Mouse (Mus musculus) retina, postnatal 1 day (tissue): ENCODE data around the gene Cdkl4.
"Not testable (repeated sequence)": the region's sequence is repeated elsewhere in the genome, so short reads cannot be mapped to it uniquely, and the experiment has no call there.

Experiments used
- DNase-seq: peaks from one replicate; pipeline ENCODE4 v3.0.0-alpha.2; 2012

Cdkl4 gene

DNA sequence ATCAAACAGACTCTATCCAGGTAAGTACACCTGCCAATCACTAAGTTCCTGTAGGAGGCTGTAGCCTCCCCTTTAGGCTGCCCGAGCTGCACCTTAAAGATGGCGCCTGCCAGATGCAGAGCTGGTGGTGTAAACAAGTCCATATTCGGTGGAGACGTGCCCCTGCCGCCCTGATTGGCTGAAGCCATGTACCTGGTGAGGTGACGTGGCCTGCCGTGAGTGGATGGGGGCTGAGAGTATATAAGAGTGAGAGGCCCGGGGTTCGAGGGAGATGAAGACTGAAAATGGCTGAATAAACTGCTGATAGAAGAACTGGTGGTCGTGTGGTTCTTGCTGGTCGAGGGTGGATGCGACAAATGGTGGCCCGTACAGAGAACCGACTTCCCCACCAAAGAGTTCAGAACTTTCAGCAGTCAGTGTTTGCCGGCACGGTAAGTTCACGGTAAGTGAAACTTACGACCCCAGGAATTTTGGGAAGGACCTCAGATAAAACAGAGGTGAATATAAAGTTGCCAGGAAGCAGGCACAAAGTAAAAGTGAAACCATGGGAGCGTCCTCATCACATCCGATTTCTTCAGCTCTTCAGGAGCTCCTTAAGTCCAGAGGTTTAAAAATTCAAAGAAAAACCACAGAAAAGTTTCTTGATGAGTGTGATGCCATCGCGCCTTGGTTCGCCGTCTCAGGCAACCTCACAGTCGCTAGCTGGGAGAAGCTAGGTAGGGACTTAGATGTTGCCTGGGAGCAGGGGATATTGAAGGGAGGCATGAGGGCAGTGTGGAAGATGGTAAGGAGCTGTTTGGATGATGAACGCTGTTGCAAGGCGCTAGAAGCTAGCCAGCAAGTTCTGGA, 13.6 kb downstream of the Cdkl4 start:
- DNase-seq = not testable (repeated sequence)

DNA sequence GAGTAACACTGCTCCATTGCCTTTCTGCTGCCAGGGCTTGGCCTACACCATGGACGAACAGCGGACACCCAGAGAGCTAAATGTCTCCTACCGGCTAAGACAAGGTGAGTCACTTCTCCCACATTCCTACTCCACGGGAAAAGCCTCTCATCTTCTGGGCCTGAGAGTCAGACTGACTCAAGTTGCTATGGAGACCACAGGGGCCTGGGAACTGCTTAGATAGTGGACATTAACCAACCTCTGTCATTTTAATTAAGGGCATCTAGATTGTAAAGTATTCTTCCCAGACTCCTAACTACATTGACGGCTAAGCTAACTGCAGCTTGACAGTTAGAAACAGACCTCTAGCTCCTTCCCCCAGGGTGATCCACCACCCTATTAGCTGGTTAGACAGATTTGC, 14.8 kb downstream of the Cdkl4 start:
- DNase-seq = no peak

DNA sequence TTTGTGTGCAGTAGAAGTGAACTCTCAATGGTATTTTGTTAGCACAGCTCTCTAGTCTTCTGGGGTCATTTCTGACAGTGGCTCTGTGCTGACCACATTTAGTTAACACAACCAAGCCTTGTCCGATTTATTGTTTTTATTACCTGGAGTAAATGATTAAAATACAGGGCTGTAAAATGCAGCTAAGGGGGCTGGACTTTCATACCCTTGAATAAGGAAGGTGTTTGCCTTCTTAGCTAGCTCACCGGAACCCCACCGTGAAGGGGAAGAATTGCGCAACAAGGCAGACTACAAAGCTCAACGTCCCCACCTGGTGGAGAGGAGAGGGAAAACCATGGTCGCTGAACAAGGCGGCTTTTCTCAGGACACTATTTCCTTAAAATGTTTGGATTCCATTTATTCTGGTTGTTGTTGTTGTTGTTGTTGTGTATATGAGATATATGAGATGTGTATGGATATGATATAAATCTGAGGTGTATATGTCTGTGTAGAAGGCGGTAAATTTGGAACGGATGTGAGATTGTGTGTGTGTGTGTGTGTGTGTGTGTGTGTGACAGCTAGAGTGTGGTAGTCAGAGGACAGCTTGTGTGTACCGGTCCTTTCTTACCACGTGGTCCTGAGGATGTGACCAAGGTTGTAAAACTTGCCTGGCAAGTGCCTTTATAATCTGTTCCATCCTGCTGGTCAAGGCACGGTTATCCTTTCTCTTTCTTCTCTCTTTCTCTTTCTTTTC, 16.8 kb downstream of the Cdkl4 start:
- DNase-seq = peak; percentile 79

DNA sequence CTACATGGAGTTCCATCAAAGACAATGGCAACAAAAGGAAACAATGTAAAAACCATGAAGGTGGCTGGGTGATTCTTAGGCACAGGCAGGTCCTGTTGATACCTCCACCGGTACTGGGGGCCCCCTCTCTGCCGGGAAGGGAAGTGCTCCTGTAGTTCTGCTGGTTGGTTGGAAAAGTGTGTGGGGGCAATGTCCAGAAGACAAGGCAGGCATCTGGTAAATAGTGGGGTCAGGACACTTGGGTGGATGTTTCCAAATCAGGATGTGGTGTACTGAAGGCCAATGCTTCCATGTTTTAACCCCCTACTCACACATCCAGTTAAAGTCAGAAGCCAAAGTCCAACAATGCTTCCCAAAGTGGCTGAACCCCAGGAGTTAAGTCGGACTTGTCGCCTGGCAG, 17.9 kb downstream of the Cdkl4 start:
- no peak for DNase-seq

DNA sequence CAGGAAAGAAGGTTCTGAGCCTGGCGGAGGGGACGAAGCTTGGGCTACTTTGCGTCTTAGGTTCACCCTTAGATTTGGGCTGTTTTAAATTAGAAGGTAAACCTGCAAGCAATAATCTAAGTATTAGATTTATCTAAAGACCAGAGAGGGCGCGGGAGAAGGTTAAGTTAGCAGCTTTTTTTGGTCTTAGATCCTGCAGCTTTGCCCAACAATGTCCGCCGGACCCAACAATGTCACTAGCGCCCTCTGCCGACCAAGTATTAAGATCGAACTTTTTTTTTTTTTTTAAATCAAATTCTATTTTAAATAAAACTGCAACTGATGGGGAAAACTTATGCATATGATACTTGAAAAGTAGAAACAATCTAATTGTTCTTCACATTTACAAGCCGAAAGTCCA, 18.6 kb downstream of the Cdkl4 start:
- peak; percentile 62 for DNase-seq

DNA sequence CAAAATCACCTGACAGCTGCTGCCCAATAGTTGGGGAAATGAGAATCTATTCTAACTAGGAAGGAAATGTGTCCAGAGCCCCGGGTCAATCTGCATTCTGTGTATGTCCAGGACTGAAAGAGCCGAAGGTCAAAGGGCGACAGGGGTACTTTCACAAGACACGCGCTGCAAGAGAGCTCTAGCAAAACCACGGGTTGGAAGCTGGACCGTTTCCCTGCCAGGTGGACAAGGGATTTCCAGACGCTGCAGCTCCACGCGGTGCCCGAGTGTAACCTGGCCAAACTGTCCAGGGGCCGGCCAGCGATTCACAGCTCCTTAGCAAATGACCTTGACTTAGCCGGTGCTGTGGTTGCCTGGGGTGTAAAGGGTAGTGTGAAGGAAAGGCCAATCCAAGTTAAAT, 19.0 kb downstream of the Cdkl4 start:
- no peak for DNase-seq

DNA sequence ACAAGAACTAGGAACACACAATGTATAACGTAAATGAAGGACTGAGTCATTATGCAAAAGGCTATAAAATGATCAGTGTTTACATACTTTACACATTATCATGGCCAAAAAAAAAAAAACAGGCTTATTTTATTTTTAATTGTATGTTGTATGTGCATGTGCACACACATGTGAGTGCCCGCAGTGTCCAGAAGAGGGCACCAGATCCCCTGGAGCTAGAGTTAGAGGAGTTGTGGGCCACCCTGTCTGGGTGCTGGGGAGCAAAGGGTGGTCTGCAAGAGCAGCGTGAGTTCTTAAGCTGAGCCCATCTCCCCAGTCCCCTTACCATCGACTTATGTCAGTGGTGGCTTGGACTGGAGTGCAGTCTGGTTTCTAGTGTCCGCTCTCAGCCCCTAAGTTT, 20.2 kb downstream of the Cdkl4 start:
- no peak for DNase-seq

DNA sequence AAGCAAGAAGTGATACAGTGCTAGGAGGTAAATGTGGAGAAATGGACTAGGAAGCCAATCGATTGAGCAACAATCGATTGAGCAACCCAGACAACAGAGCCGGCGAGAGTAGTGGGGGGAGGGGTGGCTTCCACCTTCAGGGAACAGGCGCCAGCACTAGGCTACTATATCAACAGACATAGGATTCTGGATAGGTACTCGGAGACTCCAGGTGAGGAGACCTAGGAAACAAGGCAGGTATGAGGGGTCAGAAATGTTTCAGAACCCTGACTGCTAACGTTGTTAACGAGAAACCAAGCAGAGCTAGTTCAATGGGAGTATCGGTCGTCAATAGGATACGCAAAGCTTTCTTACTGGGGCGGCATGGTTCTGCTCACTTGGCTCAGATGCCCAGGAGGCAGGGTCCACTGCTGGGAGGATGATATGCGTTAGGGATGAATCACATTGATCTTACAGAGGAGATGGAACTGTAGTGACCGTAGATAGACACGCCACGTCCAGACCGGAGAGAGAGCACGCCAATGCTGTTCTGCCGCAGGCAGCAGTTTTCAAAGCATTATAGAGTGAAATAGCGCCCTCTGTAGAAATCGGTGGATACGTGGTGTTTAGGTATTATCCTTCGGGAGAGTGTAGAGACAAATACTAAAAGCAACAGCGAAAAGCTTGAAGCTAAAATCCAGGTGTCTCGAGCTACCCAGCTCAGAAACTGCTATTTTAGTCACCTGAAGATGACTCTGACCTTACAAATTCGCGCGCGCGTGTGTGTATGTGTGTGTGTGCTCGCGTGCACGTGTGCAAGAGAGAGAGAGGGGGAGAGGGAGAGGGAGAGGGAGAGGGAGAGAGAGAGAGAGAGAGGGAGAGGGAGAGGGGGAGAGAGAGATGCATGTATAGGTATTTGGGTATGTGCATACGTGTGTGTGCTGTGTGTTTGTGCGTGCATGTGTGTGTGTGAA, 24.0 kb downstream of the Cdkl4 start:
- DNase-seq = peak; percentile 91

DNA sequence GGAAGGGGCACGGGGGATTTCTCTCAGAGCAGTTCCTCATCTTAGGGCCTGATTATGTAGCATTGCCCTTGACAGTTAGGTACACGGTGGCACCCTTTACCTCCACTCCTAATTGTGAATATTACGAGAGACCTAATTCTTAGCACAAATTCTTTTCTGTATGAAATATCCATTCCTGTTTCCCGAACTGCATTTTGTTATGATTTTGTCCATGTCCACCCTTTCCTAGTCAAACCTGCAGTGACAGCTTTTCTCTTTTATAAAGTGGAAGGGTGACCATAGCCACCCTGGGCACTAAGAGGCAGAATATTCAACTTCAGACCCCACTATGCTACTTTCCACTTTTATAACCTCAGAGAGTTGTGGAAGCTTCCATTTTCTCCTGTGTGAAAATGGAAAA, 25.0 kb downstream of the Cdkl4 start:
- DNase-seq = no peak

DNA sequence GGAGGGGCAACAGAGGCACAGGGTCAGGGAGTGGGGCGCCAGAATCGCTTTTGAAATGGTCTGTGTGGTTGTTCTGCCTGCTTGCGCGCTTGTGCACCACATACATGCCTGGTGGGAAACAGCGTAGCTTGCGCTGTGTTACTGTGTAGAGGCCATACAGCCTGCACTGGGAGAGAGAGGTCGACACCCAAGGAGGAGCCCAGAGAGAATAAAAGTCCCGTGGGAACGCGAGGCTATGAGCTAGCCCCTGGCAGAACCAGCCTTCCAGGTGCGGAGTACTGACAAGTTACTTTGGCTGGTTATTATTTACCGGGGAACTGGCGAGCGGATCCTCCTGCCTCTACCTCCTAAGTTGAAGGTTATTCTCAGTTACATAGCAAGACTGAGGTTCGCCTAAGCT, 26.6 kb downstream of the Cdkl4 start:
- DNase-seq = no peak

DNA sequence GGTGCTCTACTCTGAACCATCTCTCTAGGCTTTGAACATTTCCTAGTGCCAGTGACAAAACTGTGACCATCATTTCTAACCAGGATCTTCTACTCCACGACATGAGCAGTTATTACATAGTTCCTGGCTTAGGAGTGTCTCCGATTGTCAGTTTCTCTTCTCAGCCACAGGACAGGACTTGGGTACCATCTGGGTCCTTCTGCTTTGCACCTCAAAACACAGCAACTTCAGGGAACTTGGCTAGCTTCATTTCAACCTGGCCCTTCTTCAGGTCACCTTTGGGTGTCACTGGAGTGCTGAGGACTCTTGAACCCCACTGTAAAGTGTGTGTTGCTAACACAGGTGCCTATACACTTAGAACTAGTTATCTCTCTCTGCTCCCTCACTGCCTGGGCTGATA, 30.8 kb downstream of the Cdkl4 start:
- DNase-seq = no peak

DNA sequence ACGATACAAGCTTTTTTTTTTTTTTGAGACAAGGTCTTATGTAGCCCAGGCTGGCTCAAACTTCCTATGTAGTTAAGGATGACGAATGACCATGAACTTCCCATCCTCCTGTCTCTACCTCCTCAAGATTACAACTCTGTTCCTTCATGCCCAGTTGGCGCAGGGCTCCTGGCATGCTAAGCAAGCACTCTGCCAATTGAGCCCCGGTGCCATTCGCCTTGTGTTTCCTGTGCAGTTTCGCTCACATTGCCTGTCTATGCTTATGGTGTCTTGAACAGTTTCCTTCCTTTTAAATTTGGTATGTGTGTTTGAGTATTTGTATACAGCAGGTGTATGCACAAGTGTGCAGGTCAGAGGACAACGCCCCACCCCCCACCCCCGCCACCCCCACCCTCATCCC, 31.4 kb downstream of the Cdkl4 start:
- no peak for DNase-seq

DNA sequence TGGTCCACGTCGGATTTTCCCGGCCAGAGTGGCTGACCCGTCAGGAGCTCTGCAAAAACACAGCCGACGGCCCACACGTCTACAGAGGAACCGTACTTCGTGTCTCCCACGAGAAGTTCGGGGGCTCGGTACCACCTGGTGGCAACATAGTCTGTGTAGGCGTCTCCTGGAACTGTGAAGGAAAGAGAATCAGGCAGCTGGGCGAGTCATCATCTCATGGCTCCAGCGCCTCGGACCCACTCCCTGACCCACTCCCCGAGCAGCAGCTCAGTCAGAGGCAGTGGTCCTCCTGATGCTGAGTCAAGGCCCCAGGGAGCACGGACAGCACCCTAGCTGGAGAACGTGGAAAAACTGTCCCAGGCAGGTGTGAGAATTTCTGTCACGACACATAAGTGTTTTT, 34.0 kb downstream of the Cdkl4 start:
- DNase-seq = no peak

DNA sequence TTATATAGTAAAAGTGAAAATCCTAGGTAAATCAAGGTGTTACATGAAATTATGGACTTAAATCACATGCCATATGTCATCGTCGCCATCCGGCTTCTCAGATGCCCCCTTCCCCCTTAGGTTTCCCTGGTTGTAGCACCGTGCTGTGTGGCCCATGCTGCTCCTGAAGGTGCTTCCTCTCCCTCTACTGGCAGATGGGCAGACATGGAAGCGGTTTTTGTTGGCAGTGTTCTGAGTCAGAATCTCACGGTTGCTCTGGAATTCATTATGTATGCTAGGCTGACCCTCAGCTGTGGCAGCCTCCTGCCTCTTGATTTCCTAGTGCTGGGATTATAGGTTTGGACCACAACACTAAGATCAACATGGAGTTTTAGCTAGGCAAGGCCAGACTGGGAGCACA, 40.5 kb downstream of the Cdkl4 start:
- DNase-seq = no peak

DNA sequence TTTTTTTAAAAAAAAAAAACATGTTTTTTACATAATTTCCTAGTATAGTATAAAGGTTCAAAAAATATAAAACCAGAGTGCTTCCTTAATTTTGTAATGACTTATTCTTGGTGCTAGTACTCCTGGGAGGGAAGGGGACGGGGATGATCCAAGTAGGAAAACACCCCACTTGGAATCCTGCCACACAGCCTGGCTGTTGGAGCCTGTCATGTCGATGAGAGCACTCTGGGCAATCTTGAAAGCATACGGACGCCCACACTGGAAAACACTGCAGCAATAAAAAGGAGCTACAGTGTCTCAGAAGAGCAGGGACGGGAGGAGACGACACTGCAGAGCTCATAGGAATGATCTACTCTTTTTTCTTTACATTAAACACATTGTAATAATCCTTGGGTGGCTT, 42.0 kb downstream of the Cdkl4 start:
- no peak for DNase-seq

DNA sequence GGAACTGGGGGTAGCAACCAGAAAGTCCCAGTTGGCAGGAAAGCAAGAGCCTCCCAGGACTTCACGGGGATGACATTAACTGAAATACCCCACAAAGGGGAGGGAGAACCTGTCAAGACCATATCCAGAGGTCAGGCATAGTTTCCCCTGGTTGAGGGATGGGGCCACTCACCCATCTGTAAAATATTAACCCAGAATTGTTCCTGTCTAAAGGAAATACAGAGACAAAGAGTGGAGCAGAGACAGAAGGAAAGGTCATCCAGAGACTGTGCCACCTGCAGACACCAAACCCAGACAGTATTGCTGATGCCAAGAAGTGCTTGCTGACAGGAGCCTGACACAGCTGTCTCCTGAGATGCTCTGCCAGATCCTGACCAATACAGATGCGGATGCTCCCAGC, 46.3 kb downstream of the Cdkl4 start:
- DNase-seq = not testable (repeated sequence)

DNA sequence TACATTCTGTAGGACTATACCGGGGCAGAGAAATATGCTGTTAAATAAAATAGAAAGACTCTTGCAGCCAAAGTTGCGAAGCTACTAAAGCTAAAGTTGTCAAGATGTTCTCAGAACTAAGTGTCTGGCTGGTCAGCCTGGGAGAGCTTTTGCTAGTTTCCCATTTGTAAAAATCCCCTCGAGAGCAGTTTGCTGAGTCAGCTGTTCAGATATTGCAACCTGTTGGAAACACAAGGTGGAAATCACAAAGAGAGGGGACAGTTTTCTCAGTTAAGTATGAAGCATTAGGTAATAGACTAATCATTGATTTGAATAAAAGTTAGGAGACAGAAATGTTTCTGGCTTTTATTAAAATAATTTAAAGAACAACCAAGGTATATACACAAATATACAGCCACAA, 54.4 kb downstream of the Cdkl4 start:
- DNase-seq = no peak

DNA sequence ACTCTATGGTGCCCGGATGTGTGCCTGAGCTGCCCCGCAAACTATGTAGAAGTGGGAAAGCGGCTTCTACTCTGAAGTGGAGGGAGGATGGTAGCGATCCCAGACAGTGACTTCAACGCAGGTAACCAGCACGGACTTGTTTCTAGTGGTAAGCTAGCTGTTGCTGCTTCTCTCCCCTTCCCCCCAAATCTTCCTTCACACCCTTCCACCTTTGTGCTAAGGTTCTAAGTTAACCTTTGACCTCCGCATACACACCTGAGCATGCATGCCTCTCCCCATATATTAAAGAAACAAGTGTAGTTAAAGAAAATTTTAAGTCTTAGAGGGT, 55.4 kb downstream of the Cdkl4 start:
- no peak for DNase-seq

DNA sequence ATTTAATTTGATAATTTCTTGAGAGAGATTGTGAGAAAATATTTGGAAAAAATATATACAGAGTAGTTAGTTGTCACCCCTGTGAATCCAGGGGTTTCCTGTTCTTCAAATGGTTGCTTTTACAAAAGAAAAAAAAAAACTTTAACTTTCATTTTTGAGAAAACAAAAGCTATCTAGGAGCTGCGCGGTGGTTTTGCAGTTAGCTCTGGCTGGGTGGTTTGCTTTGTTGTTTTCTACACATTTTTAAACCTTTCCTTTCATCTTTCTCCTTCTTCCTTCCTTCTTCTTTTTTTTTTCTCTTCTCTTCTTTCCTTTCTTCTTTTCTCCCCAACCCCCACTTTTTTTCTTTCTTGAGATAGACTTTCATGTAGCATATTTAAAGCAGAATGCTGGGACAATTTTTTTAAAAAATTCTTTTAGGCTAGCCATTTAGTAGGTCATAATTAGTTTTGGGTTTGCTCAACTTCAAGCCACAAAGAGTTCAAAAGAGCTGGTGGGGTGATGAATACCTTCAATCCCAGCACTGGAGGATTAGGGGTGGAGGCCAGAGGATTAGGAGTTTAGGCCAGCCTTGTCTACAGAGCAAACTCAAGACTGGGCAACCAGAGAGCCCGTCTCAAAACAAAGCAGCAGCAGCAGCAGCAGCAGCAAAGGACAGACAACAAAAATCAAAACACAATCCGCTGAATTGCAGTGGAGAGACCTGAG, 55.9 kb downstream of the Cdkl4 start:
- no peak for DNase-seq

DNA sequence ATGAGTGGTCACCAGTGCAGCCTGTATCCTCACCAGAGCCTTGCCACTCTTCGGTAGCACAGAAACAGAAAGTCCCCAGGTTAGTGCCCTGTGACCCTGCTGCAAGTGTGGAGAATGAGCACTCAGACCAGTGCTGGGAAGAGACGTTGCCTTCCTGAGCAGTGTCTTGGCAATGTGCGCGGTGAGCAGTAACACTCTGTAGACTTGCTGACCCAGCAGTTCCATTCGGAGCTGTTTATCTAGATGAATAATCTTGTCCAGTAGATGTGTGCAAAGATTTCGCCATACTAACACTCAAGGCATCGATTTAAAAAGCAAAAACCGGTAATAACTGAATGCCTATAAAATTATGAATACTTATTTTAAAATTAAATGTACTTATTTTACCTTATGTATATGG, 57.1 kb downstream of the Cdkl4 start:
- no peak for DNase-seq

DNA sequence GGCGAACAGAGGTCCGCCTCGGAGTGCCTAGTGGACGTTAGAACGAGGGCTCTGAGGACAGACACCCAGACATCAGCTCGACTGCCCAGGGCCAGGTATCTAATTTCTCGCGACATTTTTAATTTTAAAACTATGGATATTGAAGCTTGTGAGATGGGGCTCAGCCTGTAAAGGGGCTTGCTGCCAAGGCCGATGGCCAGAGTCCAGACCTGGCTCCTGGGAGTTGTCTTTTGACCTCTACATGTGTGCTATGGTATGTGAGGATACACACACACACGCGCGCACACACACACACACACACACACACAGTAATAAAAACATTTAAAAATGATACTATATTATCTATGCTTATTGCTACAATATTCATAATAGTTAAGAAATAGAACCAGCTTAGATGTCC, 58.8 kb downstream of the Cdkl4 start:
- DNase-seq = no peak

DNA sequence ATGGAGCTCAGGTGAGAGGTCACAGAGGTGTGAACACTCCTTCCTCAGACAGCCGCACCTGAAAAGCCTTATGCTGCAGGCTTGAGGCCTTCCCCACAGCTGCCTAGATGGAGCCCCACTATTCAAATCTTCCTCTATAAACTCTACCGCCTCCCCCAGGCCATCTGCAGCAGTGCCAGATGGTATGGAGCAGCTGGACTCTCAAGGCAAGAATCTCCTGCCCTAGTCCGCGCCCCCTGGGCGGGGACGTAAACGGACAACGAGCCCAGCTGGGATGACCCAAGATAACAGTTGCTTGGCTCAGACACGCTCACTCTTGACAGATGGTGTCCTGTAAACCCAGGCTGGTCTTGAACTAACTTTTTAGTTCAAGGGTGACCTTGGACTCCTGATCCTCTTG, 60.4 kb downstream of the Cdkl4 start:
- peak; percentile 35 for DNase-seq

DNA sequence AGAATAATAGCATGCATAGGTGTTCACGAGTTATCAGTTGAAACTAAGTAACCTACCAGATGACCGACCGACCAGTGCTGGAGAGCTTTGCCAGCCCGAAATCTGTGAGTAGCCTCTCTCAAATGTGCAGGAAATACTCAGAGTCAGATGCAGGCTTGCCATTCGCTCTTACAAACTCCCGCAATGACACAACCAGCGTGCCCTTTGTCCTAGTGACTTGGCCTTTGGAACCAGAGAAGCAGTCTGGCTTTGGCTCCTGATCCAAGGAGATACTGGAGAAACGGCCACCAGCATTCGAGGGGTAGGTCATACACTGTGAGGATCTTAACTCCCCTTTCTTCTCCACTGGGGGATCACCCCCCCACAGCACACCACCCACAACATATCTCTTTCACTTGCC, 61.7 kb downstream of the Cdkl4 start:
- DNase-seq = no peak
